Mouse (Mus musculus): Measurements from ENCODE around the gene Ezh1. TPM values are rescaled to one million over a fixed set of nuclear protein-coding genes. Genes with fewer than 3 reads are reported as not detected.

Ezh1 gene
- polyA plus RNA-seq, 1 experiment = 4.5 TPM

- H3K79me2 ChIP-seq (ENCODE audit: control insufficient read depth, insufficient read depth) = no peaks in the 10 kb centered on the region
- H3K79me3 ChIP-seq (ENCODE audit: low read depth) = no peaks in the 10 kb centered on the region
- TF ChIP-seq FOSL1 (IDR thresholded peaks at IDR 0.05; ENCODE audit: insufficient read depth, low read length, poor library complexity, severe bottlenecking) (no peak), CTCF (IDR thresholded peaks at IDR 0.05; ENCODE audit: control insufficient read depth, insufficient read depth, insufficient read length) (peak; percentile 62)
- no peaks in the 10 kb centered on the region for H3K27me3 ChIP-seq (ENCODE audit: control insufficient read depth, insufficient read depth, insufficient read length)
- no peak overlapping the region for H3K4me3 ChIP-seq (ENCODE audit: insufficient read depth, poor library complexity, severe bottlenecking)
- H3K36me3 ChIP-seq (ENCODE audit: control insufficient read depth, insufficient read depth) = no peaks in the 10 kb centered on the region
- H3ac ChIP-seq (ENCODE audit: control insufficient read depth, insufficient read length, low read depth) = no peak overlapping the region
These were observed 45.2 kb downstream of the Ezh1 start for GRCm38 (mm10) chr11:101180846-101181740.

GRCm38 (mm10) chr11:101180261-101180660, 46.0 kb downstream of the Ezh1 start:
- H3ac ChIP-seq (ENCODE audit: control insufficient read depth, insufficient read length, low read depth) = no peak overlapping the region
- no peak for TF ChIP-seq USF1 (IDR thresholded peaks at IDR 0.05; ENCODE audit: low read depth)
- TF ChIP-seq CEBPB (IDR thresholded peaks at IDR 0.05; ENCODE audit: low read depth) = no peak
- no peak for TF ChIP-seq MYOG (IDR thresholded peaks at IDR 0.05; ENCODE audit: control insufficient read depth, extremely low read depth, insufficient read length)
- no peak for TF ChIP-seq CTCF (IDR thresholded peaks at IDR 0.05; ENCODE audit: control insufficient read depth, insufficient read depth, insufficient read length)
- no peak for TF ChIP-seq FOSL1 (IDR thresholded peaks at IDR 0.05; ENCODE audit: insufficient read depth, low read length, poor library complexity, severe bottlenecking)
- TF ChIP-seq MYOD1 (IDR thresholded peaks at IDR 0.05; ENCODE audit: control insufficient read depth, insufficient read length, low read depth) = no peak
- no peak for TF ChIP-seq MAX (IDR thresholded peaks at IDR 0.05)
- H3K79me2 ChIP-seq (ENCODE audit: control insufficient read depth, insufficient read depth) = no peaks in the 10 kb centered on the region
- no peaks in the 10 kb centered on the region for H3K27me3 ChIP-seq (ENCODE audit: control insufficient read depth, insufficient read depth, insufficient read length)
- no peak overlapping the region for H3K4me3 ChIP-seq (ENCODE audit: insufficient read depth, poor library complexity, severe bottlenecking)
- no peaks in the 10 kb centered on the region for H3K79me3 ChIP-seq (ENCODE audit: low read depth)
- H3K36me3 ChIP-seq (ENCODE audit: control insufficient read depth, insufficient read depth) = no peaks in the 10 kb centered on the region

DNA sequence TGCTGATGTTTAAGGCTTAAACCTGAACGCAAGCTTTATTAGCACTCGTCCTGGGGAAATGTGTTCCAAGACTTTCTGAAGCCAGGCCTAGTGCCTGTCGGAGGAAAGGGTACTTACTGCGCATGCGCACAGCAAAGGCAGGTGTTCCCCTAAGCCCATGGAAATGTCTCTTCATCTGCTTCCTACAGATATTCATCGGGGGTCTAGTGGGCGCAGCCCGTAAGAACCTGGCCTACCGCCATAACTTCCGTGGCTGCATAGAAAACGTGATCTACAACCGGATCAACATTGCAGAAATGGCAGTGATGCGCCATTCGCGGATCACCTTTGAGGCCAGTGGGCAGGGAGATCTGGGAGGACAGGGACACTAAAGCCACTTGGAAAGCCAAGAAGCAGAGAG, 47.0 kb downstream of the Ezh1 start:
- Histone ChIP-seq H3K36me3 (ENCODE audit: control insufficient read depth, insufficient read depth) (no peaks in the 10 kb centered on the region), H3K27me3 (ENCODE audit: control insufficient read depth, insufficient read depth, insufficient read length) (no peaks in the 10 kb centered on the region), H3K79me3 (ENCODE audit: low read depth) (no peaks in the 10 kb centered on the region)

DNA sequence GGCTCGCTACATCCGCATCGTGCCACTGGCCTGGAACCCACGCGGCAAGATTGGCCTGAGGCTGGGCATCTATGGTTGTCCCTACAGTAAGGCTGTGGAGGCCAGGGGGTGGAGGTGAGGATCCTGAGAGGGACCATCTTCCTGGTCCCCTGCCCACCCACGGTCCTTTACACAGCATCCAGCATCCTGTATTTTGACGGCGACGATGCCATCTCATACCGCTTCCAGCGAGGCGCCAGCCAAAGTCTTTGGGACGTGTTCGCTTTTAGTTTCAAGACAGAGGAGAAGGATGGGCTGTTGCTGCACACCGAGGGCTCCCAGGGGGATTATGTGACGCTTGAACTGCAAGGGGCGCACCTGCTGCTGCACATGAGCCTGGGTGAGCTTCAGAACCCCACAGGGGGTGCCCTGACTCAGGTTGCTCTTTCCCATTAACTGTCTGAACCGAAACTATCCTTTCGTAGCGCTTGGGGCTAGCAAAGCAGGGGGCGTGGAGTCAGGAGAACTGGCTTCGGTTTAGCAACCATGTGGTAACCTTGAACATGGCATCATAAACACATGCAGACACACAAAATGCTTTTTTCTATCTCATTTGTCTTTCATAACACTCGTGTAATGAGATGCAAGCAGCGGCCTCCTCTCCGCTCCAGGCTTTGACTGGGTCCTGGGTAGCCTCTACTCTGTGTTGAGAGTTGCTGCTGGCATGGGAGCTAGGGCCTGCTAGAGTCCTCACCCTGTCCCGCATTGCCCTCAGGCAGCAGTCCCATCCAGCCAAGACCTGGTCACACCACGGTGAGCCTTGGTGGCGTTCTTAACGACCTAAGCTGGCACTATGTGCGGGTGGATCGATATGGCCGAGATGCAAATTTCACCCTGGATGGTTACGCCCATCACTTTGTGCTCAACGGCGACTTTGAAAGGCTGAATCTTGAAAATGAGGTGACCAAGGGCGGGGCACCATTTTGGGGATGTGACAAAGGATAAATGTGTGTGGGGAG, 47.9 kb downstream of the Ezh1 start:
- Histone ChIP-seq H3K27me3 (ENCODE audit: control insufficient read depth, insufficient read depth, insufficient read length) (no peaks in the 10 kb centered on the region), H3ac (ENCODE audit: control insufficient read depth, insufficient read length, low read depth) (no peak overlapping the region), H3K79me3 (ENCODE audit: low read depth) (no peaks in the 10 kb centered on the region), H3K4me3 (ENCODE audit: insufficient read depth, poor library complexity, severe bottlenecking) (no peak overlapping the region), H3K36me3 (ENCODE audit: control insufficient read depth, insufficient read depth) (no peaks in the 10 kb centered on the region), H3K79me2 (ENCODE audit: control insufficient read depth, insufficient read depth) (no peaks in the 10 kb centered on the region)
- TF ChIP-seq CEBPB (IDR thresholded peaks at IDR 0.05; ENCODE audit: low read depth) (no peak), MYOD1 (IDR thresholded peaks at IDR 0.05; ENCODE audit: control insufficient read depth, insufficient read length, low read depth) (no peak), FOSL1 (IDR thresholded peaks at IDR 0.05; ENCODE audit: insufficient read depth, low read length, poor library complexity, severe bottlenecking) (no peak), CTCF (IDR thresholded peaks at IDR 0.05; ENCODE audit: control insufficient read depth, insufficient read depth, insufficient read length) (no peak)

More for the DNA sequence above, 47.0 kb downstream of the Ezh1 start:
- no peak for TF ChIP-seq MAX (IDR thresholded peaks at IDR 0.05)
- no peak for TF ChIP-seq MYOD1 (IDR thresholded peaks at IDR 0.05; ENCODE audit: control insufficient read depth, insufficient read length, low read depth)
- no peak for TF ChIP-seq FOSL1 (IDR thresholded peaks at IDR 0.05; ENCODE audit: insufficient read depth, low read length, poor library complexity, severe bottlenecking)
- TF ChIP-seq USF1 (IDR thresholded peaks at IDR 0.05; ENCODE audit: low read depth) = no peak
- no peak for TF ChIP-seq CEBPB (IDR thresholded peaks at IDR 0.05; ENCODE audit: low read depth)
- TF ChIP-seq MYOG (IDR thresholded peaks at IDR 0.05; ENCODE audit: control insufficient read depth, extremely low read depth, insufficient read length) = no peak
- TF ChIP-seq CTCF (IDR thresholded peaks at IDR 0.05; ENCODE audit: control insufficient read depth, insufficient read depth, insufficient read length) = no peak
- H3ac ChIP-seq (ENCODE audit: control insufficient read depth, insufficient read length, low read depth) = no peak overlapping the region
- no peaks in the 10 kb centered on the region for H3K79me2 ChIP-seq (ENCODE audit: control insufficient read depth, insufficient read depth)
- no peak overlapping the region for H3K4me3 ChIP-seq (ENCODE audit: insufficient read depth, poor library complexity, severe bottlenecking)

DNA sequence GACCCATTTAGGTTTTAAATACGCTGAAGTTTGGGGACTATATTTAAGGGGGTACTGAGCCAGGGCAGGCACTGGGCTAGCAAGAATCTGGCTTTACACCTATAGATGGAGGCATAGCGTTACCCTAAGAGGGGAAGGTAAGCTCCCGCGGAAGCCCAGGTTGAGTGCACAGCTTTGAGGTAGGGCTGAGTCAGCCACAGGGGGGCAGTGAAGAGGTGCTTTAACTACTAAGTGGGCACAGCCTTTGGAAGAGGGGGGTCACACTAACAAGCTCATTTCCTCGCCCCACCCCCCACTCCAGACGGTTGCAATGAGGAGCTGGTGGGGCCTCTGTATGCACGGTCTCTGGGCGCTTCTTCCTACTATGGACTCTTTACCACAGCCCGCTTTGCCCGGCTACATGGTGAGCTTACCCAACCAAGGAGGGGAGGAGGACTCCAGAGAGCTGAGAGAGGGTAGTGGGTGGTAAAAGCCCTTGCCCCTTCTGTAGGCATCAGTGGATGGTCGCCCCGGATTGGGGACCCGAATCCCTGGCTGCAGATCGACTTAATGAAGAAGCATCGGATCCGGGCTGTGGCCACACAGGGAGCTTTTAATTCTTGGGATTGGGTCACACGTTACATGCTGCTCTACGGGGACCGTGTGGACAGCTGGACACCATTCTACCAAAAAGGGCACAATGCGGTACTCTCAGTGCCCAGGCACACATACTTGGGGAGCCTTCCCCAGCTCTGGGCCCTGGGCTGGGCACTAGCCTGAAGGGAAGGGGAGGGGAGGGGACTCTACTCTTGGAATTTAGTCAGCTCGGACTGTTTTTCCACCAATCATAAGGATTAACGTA, 49.1 kb downstream of the Ezh1 start:
- TF ChIP-seq CEBPB (IDR thresholded peaks at IDR 0.05; ENCODE audit: low read depth) (no peak), CTCF (IDR thresholded peaks at IDR 0.05; ENCODE audit: control insufficient read depth, insufficient read depth, insufficient read length) (peak; percentile 6), USF1 (IDR thresholded peaks at IDR 0.05; ENCODE audit: low read depth) (no peak)
- H3K36me3 ChIP-seq (ENCODE audit: control insufficient read depth, insufficient read depth) = no peaks in the 10 kb centered on the region
- H3K4me3 ChIP-seq (ENCODE audit: insufficient read depth, poor library complexity, severe bottlenecking) = no peak overlapping the region
- H3ac ChIP-seq (ENCODE audit: control insufficient read depth, insufficient read length, low read depth) = no peak overlapping the region
- no peaks in the 10 kb centered on the region for H3K27me3 ChIP-seq (ENCODE audit: control insufficient read depth, insufficient read depth, insufficient read length)
- no peaks in the 10 kb centered on the region for H3K79me3 ChIP-seq (ENCODE audit: low read depth)
- H3K79me2 ChIP-seq (ENCODE audit: control insufficient read depth, insufficient read depth) = no peaks in the 10 kb centered on the region

All from C2C12 (cell line).